Mouse (Mus musculus) left cerebral cortex, adult 18-20 months (tissue): ENCODE measurements around the gene Golga4. TPM values are rescaled to one million over a fixed set of nuclear protein-coding genes. Genes with fewer than 3 reads are reported as not detected.

Experiments used
- DNase-seq, 2 experiments: peaks; one replicate each; pipeline ENCODE4 v3.0.0; 2021 to 2022; ENCODE audit warnings: low spot score in 2 of 2, mixed read lengths in 1 of 2
- total RNA-seq, 2 experiments: library from RNA; stranded (reverse); gene quantifications; 2 replicates each; pipeline ENCODE4 v1.2.3; 2021

The Golga4 gene
- total RNA-seq, 2 experiments from 2014 or later: 89.1 to 105 TPM

DNA sequence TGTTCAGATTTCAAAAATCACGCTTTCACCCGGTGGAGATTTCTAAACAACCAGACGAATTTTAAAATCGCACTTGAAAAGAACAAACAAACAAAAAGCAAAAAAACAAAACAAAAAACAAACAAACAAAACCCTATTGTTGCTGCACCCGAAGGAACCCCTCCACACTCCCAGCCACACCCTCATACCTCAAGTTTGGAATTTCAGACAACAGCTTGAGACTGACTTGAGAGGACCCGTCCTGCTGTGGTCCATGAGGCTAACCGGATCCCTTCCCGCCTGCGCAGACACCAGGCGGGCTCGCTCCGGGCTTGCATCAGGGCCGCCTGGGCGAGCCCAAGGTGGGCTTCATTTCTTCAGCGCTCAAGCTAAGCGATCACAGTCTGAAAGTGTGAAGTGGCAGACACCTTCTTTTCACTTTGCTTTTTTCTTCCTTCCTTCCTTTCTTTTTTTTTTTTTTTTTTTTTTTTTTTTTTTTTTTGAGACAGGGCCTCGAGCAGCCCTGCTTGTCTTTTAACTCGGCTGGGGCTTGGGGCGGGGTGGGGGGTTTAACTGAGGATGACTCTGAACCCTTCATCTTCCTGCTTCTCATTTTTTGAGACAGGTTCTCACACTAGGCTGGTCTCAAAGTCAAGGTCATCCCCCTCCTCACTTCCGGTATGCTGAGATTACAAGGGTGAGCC, 17.0 kb upstream of the Golga4 start:
- DNase-seq: no peak

DNA sequence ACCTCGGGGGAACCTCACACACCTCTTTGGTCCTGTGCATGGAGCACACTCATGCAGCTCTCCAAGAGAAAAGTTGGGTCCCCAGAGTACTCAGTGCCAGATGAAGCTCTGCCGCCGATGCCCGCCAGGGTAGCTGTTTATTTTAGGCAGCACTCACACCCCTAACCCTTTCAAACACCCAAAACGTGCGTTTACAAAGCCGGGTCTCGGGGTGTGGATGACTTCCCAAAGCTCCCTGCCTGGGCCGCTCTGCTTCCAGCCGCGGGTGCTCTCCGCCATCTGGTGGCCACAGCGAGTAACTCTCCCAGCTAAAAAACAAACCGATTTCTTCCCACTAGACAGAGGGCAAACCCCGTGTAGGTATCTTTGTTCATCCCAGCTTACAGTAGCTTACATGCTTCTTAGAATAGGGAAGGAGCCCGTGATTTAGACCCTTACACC, 16.5 kb upstream of the Golga4 start:
- DNase-seq: peak; percentile 71 to 72

DNA sequence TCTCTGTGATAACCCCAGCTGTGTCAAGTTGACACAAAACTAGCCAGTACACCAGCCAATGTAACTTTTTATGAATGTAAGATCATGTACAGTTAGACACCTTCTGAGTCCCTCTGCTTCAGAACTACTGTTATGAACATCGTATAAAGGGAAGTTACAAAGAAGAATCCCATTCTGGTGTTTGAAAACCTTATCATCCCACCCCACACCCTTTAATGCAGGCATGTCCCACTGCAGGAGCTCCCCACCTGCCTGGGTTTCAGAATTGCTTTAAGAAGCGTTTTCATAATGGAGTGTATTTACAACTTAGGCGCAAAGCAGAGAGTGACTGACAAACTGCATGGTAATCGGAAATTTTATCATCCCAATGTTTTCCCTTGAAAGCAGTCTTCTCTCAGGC, 14.9 kb upstream of the Golga4 start:
- no peak for DNase-seq

DNA sequence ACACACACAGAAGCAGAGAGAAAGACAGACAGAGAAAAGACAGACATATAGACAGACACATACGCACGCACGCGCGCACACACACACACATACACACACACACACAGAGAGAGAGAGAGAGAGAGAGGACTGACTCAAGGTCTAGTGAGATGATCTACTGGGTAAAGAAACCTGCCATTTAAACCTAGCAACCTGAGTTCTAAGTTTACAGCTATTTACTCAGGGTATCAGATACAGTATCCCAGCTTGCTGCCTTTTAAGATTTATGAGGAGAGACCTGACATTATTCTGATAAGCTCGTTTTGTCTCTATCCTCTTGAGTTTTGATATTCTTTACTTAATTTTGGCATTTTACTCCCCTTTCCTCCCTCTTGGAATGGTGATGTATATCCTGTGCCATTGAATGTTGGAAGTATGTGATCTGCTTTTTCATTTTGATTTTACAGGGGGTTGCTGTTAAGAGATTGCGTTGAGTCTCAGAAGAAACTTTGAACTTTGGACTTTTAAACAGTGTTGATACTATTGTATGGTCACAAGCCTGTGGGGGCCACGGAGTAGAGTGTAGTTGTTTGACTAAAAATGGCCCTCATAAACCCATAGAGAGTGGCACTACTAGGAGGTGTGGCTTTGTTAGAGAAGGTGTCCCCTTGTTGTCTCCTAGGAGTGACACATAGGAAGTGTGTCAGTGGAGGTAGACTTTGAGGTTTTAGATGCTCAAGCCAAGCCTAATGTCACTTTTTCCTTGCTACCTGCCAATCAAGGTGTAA, 13.0 kb upstream of the Golga4 start:
- no peak for DNase-seq

DNA sequence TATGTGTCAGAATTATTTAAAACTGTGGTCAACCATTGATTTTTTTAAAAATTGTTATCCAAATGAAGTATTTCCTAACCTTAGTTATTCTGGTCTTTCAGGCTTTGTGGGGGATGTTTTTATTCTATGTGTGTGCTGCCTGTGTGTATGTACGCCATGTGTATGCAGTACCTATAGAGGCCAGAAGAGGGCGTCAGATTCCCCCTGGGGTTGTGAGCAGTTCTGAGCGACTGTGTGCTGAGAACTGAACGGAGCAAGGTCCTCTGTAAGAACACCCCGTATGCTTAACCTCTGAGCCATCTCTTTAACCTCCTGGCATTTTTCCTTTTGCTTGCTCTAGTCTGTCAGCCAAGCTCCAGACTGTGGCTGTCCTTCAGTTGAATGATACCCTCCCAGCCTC, 12.0 kb upstream of the Golga4 start:
- DNase-seq: no peak

DNA sequence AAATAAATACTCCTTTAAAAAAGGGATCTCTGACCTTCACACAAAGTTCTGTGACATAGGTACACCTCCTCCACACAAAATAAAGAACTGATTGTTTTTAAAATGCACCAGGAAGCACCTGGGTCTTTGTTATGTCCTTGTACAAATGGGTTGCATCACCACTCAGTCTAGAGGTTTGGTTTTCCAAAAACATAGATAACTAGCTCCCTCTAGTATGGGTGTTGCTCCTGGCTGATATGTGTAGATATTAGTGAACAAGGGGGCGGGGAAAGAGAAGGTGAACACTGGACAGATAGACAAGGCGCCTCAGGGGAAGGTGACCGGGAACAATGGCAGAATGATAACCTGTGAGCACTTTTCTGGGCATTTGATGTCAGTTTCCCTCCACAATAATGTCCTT, 10.1 kb upstream of the Golga4 start:
- no peak for DNase-seq

DNA sequence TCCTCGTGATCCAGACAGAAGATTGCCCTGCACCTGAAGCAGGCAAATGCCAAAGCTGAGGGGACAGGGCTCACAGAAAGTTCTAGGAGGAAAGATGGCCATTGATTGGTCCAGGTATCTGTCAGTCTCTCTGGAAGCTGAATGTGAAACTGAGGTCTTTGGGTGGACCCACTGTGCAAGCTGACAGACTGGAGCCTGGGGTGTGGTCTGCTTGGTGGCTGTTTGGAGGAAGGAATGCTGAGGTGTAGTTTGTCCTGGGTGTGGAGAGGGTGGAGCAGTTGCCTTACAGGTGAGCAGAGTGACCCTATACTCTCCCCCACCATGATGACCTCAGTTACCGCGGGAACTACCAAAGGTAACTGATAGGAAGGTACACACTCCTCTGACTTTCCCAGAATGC, 9.1 kb upstream of the Golga4 start:
- DNase-seq: no peak

DNA sequence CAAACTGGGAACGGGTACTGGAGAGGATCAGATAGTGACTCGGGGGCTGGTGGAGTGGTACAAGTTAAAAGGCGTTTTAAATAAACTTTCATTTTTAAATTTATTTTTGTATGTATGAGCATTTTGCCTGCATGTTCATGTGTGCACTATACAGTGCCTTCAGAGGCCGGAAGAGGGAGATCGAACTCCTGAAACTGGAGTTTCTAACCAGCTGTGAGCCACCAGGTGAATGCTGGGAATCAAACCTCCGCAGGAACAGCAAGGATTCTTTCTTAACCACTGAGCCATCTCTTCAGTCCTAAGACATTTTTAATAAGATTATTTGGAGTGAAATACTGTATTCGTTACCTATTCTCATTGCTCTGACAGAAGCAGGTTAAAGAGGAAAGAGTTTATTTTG, 8.0 kb upstream of the Golga4 start:
- DNase-seq: no peak

DNA sequence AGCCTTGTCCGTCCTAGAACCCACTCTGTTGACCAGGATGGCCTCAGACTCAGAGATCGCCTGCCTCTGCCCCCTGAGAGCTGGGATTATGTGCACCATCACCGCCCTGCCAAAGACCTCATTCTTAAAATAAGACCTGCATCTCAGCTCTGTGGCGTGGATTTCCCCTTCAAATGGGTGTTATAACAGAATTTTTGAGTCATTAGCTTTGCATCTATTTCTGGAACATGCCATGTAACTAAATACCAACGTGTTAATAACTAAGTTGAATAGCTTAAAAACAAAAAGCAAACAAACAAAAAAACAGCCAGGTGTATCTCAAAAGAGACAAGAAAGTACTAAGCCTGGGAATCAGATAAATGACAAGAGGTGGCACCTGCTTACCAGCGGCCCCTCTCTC, 5.1 kb upstream of the Golga4 start:
- no peak for DNase-seq

DNA sequence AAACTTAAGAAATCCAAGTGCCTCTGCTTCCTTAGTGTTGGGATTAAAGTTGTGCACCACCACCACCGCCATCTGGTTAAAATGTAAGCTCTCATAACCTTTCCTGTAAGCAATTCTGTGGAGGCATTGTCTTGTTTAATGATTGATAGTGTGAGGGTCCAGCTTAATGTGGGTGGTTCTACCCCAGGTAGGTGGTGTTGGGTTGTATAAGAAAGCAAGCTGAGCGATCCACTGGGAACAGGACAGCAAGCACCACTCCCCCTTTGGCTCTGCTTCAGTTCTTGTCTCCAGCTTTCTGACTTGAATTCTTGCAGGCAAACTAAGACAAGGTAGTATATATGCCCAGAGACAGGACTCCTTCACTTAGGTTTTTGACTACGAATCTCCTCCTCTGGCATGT, 1.4 kb upstream of the Golga4 start:
- DNase-seq: no peak

DNA sequence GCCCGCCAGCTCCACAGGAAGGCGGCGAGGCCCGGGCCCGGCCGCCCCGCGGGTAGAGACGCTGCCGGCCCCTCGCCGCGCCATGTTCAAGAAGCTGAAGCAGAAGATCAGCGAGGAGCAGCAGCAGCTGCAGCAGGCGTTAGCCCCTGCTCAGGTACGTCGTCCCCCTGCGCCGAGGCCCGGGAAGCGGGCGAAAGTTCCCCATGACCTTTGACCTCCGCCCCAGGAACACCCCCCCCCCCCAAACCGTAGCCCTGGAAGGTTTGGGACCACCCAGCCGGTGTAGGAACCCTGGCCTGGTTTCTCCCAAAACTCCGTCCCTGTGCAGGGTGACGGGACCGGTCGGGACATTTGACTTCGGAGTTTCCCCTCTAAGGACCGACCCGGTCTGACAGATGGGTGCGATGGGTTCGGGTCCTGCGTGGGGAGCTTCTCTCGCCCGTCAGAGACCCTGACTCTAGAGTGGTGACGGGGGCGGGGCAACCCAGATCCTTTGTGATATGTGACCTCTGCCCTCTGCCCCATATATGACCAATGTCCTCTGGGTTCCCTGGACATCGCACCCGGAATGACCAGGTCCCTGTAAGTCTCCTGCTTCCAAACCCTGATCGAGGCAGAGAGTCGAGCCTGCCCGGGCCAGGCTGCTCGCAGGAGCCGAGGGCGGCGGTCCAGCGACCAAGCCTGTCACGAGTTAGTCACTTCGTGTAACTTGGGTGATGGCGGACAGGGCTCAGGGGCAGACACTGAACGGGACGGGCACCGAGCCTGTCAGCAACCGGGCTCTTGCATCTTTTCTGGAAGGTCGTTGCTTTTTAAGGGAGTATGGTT, 551 bp downstream of the Golga4 start:
- DNase-seq: peak in 1 of 2 experiments; percentile 23

DNA sequence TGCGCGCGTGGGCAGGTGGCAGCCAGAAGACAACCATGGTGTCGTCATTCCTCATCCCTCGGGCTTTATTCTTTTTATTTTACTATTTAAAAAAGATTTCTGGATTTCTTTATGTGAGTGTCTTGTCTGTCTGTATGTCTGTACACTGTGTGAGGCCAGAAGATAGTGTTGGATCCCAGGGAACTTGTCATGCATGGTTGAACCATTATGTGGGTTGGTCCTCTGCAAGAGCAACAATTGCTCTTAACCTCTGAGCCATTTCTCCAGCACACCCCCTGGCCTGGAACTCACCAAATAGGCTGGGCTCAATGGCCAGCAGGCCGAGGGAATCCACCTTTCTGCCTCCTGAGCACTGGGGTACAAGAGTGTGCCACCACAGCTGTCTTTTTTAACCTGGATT, 1.5 kb downstream of the Golga4 start:
- DNase-seq: no peak

DNA sequence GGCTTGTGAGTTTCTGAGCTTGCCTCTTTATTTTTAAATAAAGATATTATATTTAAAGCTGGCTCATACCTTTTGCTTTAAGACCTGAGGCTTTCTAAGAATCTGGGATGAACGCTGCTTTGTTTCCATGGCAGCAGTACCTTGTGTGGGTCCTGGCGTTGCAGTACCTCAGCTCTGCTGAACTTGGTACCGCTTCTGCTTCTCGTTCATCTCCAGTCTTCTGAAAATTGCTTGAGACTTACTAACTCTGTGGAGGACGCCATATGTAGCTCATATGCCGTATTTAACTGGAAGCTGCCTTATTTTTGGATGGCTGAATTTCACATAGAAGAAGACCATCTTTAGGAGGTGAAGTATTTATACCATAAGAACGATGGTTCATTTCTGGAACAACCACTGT, 2.5 kb downstream of the Golga4 start:
- no peak for DNase-seq

DNA sequence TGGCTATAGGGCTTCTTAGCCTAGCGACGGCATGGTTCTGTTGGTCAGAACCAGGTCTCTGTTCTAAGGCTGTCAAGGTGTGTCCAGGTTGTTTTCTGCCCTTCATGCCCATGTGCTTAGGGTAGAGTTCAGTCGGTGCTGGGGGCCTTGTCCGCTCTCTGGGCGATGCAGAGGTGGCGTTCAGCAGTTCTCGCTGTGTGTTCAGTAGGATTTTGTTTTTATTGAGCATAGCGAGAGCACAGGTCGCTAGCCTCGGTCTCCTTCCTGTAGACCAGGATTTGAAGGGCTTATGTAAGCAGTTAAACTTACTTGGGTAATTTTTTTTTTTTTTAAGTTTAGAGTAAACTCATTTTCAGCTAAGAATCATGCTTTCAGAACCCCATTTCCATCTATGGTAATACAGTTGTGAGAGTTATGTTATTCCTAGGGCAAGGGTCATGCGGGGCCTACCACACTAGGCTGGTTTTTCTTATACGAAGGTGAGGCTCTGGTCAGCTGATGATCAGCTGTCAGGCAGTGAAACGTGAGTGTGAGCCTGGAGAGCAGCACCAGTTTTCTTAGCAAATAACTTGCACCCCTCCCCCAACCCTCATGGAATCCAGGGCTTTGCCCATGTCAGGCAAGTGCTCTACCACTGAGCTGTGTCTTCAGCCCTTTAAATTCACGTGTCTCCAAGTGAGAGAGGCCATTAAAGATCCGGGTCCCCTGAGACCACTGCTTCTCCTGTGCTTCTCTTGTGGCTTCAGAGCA, 5.0 kb downstream of the Golga4 start:
- DNase-seq: no peak

DNA sequence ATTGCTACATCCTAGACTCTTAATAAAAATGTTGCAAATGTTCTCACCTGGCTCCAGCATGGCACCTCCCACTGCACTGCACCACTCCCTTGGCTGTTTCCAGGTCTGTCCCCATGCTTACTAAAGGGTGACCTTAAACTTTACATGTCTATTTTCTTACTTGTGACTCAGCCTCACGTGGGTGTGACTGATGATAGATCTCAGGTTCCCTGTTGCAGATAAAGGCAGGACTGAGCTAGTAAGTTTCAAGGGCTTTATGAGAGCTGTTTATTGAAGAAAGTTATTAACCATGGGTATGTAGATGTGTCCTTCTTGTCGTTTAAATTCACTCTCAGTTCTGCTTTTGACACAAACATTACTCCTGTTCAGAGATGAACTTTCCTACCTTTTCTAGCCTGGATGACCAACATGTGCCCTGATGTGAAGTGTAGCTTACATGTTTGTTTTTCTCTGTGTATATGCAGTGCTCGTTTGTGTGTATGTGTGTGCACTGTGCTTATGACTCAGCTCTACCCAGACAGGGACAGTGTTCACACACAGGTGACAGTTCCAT, 6.7 kb downstream of the Golga4 start:
- no peak for DNase-seq

DNA sequence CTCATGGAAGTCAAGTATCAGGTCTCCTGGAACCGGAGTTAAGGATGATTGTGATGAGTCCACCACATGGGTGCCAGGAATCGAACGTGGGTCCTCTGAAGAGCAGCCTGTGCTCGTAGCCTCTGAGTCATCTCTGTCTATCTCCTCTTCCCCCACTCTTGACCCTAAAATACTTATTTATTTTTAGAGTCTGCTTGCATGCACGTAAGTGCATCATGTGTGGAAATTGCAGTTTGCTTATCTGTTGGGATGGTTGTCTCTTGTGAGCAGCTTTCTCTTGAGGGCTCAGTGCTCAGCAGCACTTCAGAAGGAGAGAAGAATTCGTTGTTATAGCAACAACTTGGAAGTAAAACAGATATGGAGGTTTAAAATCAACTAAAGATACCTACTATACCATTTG, 9.4 kb downstream of the Golga4 start:
- DNase-seq: no peak

DNA sequence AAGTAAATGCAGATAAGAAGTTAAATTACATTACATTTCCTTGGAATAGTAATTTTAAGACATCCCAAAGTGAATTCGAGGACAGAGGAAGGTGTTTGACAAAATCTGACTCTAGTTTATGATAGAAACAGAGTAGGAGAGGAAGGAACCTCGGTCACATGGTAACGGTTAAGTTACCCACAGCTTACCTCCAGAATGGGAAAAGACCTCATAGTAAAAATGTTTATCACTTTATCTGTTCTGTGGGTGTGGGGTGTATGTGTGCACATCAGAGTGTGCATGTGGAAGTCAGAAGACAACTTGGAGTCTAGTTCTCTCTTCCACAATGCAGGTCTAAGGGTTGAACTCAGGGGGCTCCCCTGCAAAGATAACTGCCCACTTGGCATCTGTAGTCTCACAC, 10.1 kb downstream of the Golga4 start:
- DNase-seq: no peak

DNA sequence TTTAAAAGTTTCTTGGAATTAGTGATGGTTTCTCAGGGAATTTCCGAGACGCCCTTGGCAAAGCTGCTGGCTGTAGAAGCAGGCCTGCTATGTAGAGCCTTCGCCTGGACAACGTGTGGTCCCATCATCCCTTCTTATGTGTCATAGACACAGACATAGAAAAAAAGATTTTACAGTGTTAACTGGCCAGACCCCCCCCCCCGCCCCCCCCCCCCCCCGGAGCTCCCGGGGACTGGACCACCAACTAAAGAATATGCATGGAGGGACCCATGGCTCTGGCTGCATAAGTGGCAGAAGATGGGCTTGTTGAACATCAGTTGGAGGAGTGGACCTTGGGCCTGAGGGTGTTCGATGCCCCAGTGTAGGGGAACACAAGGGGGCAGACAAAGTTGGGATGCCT, 11.6 kb downstream of the Golga4 start:
- no peak for DNase-seq

DNA sequence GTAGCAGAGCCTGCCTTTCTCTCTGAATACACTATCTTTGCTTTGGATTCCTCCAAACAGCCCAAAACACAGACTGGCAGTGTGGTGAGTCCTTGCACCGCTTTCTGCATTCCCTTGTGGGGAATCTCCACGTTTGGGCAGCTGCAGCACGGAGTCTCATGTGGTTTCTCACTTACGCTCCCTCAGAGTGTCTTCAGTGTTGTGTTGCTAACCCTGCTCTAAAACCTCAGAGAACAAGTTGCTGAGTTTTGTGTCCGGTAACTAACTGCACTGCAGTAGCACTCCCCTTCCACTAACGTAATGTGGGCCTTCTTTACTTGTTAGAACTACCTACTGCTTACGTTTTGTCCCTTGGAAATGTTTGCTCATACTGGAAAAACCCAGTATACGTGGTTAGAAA, 13.0 kb downstream of the Golga4 start:
- no peak for DNase-seq

DNA sequence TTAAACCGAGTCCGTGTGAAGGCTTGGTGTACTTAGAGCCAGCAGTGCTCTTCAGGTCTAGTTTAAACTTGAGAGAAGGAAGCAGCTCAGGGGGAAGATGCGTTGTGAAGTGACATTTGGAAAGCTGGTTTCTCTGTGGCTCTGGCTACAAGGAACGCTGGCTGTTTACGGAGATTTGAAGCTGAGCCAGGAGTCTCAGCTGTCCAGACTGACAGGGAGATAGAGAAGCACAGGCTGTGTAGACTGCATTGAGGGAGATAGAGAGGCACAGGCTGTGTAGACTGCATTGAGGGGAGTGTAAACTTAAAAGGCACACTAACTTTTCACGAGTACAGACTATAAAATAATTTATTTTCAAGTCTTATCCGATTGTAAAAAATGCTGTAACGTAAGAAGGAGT, 13.9 kb downstream of the Golga4 start:
- DNase-seq: no peak

DNA sequence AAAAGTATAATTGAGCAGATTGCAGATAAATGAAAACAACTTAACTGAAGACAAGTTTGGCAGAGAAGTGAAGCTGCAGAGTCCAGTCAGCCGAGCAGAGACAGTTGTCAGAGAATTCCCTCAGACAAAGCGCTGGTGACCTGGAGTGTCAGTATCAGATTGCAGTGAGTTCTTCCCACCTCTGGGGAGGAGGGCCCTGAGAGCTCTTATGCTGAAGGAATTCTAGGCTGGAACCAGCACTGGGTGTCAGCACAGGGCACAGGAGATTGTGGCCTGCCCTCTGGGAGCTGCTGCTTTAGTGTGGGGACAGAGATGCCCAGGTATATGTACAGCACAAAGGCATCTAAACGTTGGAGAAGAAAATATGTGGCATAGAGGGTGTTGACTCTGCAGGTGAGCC, 14.8 kb downstream of the Golga4 start:
- no peak for DNase-seq
